Mouse (Mus musculus): ENCODE data around the gene Akap8l. TPM values are rescaled to one million over a fixed set of nuclear protein-coding genes. Genes with fewer than 3 reads are reported as not detected.

The Akap8l gene
- polyA plus RNA-seq, 1 experiment = not detected

DNA sequence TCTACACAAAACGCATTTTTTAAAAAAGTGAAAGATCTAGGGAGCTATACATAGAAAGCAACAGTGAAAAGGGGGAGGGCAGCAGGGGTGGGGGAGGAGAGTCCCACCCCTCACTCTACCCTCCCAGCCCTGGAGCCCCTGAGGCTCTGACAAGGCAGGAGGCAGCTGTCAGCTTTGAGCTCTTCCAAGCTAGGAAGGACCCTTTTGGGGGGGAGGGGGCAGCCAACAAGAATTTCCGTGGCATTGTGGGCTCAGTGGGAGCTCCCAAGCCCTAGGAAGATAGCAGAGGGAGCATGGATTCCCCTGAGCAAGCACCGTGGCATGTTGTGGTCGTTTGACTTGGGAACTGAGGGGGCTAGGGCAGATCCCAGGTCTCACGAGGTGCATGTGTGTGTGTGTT, 3.8 kb upstream of the Akap8l start:
- H3K27ac ChIP-seq (ENCODE audit: insufficient read depth, low read depth, low read length) = no peak overlapping the region
- TF ChIP-seq CTCF (IDR thresholded peaks at IDR 0.05; ENCODE audit: insufficient read depth, low read depth, low read length) (no peak), POLR2A (IDR thresholded peaks at IDR 0.05; ENCODE audit: insufficient read depth, low read depth, low read length) (no peak)
- no peak overlapping the region for H3K4me3 ChIP-seq (ENCODE audit: insufficient read depth, low read depth, low read length)
- peaks cover 5% of the 10 kb centered on the region; the same call in 1 of the 2 replicates for H3K4me1 ChIP-seq (ENCODE audit: control insufficient read depth, insufficient read depth, low read length)
- 33% methylated on average over 5 of the region's 5 CpGs for whole genome bisulfite sequencing

DNA sequence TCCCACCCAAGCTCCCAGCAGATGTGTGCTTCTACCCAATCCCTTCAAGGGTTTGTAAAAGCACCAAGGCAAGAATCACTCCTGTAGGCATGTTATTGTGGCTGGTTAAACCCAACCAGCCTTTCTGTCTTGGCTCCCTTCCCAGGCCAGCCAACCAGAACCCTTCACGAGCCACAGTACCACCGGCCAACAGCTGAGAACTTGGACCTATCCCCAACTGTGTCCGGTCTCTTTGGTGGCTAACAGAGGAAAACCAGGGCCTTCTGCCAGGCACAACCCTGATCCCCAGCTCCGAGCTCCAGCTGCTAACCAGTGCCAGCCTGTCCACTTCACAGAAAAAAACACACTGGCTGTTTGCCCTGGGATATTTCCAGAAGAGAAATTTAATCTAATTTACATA, 3.3 kb upstream of the Akap8l start:
- 25% methylated on average over 4 of the region's 4 CpGs for WGBS

DNA sequence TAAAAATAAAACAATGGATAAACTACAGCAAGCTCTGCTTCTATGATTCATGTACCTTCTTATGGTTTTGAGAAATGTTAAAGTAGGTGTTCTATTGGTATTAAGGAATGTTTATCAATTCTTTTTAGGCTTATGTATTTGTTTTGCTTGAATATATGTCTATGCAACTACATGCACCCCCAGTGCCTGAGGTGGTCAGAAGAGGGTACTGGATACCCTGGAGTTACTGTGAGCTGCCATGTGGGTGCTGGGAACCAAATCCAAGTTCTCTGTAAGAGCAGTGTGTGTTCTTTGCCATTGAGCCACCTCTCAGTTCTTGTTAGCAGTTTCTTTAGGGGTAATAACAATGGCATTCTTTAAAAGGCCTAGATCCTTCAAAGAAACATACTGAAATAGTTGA, 1.3 kb upstream of the Akap8l start:
- Histone ChIP-seq H3K4me1 (ENCODE audit: control insufficient read depth, insufficient read depth, low read length) (peaks cover 7% of the 10 kb centered on the region; the same call in 1 of the 2 replicates), H3K27ac (ENCODE audit: insufficient read depth, low read depth, low read length) (no peak overlapping the region), H3K4me3 (ENCODE audit: insufficient read depth, low read depth, low read length) (no peak overlapping the region)
- TF ChIP-seq POLR2A (IDR thresholded peaks at IDR 0.05; ENCODE audit: insufficient read depth, low read depth, low read length) (no peak), CTCF (IDR thresholded peaks at IDR 0.05; ENCODE audit: insufficient read depth, low read depth, low read length) (no peak)

More for the DNA sequence above, 3.3 kb upstream of the Akap8l start:
- Histone ChIP-seq H3K4me1 (ENCODE audit: control insufficient read depth, insufficient read depth, low read length) (peaks cover 5% of the 10 kb centered on the region; the same call in 1 of the 2 replicates), H3K27ac (ENCODE audit: insufficient read depth, low read depth, low read length) (no peak overlapping the region), H3K4me3 (ENCODE audit: insufficient read depth, low read depth, low read length) (no peak overlapping the region)
- TF ChIP-seq CTCF (IDR thresholded peaks at IDR 0.05; ENCODE audit: insufficient read depth, low read depth, low read length) (no peak), POLR2A (IDR thresholded peaks at IDR 0.05; ENCODE audit: insufficient read depth, low read depth, low read length) (no peak)

DNA sequence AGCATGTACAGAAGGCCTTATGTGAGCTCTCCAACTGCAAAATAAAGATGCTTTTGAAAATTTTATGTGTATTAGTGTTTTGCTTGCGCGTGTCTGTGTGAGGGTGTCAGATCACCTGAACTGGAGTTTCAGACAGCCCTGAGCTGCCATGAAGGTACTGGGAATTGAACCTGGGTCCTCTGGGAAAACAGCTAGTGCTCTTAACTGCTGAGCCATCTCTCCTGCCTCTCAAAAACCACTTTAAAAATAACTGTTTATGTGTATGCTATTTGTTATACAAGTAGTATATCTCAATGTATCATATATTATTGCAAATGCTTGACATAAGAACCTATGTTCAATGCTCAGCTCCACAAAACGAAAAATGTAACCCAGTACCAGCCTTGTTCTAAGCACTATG, 862 bp upstream of the Akap8l start:
- Histone ChIP-seq H3K4me3 (ENCODE audit: insufficient read depth, low read depth, low read length) (no peak overlapping the region), H3K4me1 (ENCODE audit: control insufficient read depth, insufficient read depth, low read length) (peaks cover 7% of the 10 kb centered on the region; the same call in 1 of the 2 replicates), H3K27ac (ENCODE audit: insufficient read depth, low read depth, low read length) (no peak overlapping the region)
- 70% methylated on average over 3 of the region's 3 CpGs for WGBS
- TF ChIP-seq POLR2A (IDR thresholded peaks at IDR 0.05; ENCODE audit: insufficient read depth, low read depth, low read length) (no peak), CTCF (IDR thresholded peaks at IDR 0.05; ENCODE audit: insufficient read depth, low read depth, low read length) (no peak)

DNA sequence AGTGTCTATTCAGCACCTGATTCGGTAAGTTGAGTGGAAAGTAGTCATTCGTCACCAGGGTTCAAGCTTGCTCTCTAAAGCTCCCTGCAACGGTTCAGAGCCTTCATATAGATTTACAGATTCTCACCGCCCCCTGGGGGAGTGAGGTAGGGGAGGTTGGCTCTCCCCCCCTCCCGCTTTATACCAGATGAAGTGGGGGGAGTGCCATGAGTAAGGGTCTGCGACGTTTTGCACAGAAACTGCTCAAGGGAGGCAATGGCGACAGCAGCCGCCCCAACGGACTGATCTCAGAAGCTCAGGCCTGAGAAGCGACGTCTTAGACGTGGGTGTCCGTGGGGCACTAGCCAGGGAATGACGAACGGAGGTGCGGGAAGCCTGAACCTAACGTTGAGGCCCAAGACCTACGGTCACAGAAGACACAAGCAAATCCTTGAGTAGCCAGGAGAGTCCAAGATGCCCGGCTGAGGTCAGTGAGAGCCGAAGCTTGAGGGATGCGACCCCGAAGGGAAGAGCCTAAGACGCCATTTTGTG, 491 bp downstream of the Akap8l start:
- no peak for TF ChIP-seq CTCF (IDR thresholded peaks at IDR 0.05; ENCODE audit: insufficient read depth, low read depth, low read length)
- no peak for TF ChIP-seq POLR2A (IDR thresholded peaks at IDR 0.05; ENCODE audit: insufficient read depth, low read depth, low read length)
- peaks cover 7% of the 10 kb centered on the region; the same call in 1 of the 2 replicates for H3K4me1 ChIP-seq (ENCODE audit: control insufficient read depth, insufficient read depth, low read length)
- peak overlapping the region; percentile 93 for H3K27ac ChIP-seq (ENCODE audit: insufficient read depth, low read depth, low read length)
- under 1% methylated on average over 24 of the region's 24 CpGs for WGBS
- peak overlapping the region; percentile 90 for H3K4me3 ChIP-seq (ENCODE audit: insufficient read depth, low read depth, low read length)

DNA sequence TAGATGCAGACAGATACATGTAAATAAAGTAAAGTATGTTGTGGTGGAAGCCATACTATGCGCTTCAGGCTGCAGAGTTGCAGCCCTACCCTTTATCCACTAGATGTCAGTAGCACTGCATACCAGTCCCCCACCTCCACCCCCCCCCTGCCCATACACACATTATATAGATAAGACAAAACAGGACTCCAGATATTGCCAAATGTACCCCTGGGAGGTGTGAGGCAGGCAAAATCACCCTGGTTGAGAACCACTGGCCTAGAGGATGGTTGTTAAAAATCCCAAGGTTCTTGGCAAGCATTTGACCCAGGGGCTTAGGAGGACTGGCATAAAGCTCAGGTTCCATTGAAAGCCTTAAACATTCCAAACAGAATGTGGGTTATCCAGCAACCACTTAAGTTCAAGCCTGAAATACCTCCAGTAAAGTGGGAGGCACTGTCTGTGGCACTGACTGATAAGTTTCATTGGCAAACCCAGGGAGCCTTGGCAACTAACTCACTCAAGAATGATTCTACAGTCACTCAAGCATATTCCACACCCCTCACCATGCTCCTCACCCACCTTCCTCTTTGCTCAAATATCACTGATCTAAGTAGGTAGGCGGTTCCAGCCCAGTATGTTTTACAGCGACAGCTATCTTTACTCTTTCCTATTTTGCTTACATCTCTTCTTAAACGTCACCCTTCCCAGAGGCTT, 1.2 kb downstream of the Akap8l start:
- TF ChIP-seq POLR2A (IDR thresholded peaks at IDR 0.05; ENCODE audit: insufficient read depth, low read depth, low read length) (no peak), CTCF (IDR thresholded peaks at IDR 0.05; ENCODE audit: insufficient read depth, low read depth, low read length) (no peak)
- WGBS = 6% methylated on average over 4 of the region's 4 CpGs
- no peak overlapping the region for H3K27ac ChIP-seq (ENCODE audit: insufficient read depth, low read depth, low read length)
- peaks cover 3% of the 10 kb centered on the region; the same call in 1 of the 2 replicates for H3K4me1 ChIP-seq (ENCODE audit: control insufficient read depth, insufficient read depth, low read length)
- H3K4me3 ChIP-seq (ENCODE audit: insufficient read depth, low read depth, low read length) = peak overlapping the region; percentile 36

DNA sequence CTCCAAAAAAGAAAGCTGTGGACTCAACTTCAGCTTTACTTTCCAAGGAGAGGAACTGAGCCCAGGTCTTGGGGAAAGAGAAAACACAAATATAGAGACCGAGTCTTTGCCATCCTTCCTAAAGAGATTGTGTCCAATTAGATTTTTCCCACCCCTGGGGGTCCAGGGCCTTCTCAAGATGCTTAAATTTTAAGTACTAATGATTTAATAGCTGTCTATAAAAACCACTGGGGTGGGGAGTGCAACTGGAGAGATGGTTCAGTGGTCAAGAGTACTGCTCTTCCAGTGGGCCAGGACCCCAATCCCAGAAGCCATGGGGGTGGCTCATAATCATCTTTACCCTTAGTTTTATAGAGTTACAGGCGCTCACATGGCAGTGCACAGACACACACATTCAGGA, 2.0 kb downstream of the Akap8l start:
- Histone ChIP-seq H3K4me3 (ENCODE audit: insufficient read depth, low read depth, low read length) (no peak overlapping the region), H3K4me1 (ENCODE audit: control insufficient read depth, insufficient read depth, low read length) (peaks cover 2% of the 10 kb centered on the region; the same call in 1 of the 2 replicates), H3K27ac (ENCODE audit: insufficient read depth, low read depth, low read length) (no peak overlapping the region)
- no peak for TF ChIP-seq CTCF (IDR thresholded peaks at IDR 0.05; ENCODE audit: insufficient read depth, low read depth, low read length)
- TF ChIP-seq POLR2A (IDR thresholded peaks at IDR 0.05; ENCODE audit: insufficient read depth, low read depth, low read length) = no peak
- 82% methylated on average over 2 of the region's 2 CpGs for WGBS

DNA sequence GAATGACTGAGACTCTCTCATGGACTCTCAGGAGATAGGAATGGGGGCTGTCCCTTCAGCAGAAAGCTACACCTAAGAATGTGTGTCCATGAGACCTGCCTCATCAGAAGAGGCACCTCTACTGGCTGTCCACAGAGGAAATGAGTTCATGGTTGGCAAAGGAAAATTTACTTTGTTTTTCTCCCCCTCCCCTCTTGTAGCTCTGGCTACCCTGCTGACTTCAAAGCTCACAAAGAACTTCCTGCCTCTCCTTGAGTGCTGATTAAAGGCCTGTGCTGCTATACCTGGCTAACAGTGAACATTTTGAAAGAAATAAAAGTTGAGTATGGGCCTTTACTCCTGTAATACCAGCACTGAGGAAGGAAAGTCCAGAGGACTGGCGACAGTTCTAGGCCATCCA, 9.3 kb downstream of the Akap8l start:
- H3K27ac ChIP-seq (ENCODE audit: insufficient read depth, low read depth, low read length) = no peak overlapping the region
- TF ChIP-seq CTCF (IDR thresholded peaks at IDR 0.05; ENCODE audit: insufficient read depth, low read depth, low read length) (no peak), POLR2A (IDR thresholded peaks at IDR 0.05; ENCODE audit: insufficient read depth, low read depth, low read length) (no peak)
- WGBS = 93% methylated on average over 1 of the region's 1 CpGs
- no peak overlapping the region for H3K4me3 ChIP-seq (ENCODE audit: insufficient read depth, low read depth, low read length)
- H3K4me1 ChIP-seq (ENCODE audit: control insufficient read depth, insufficient read depth, low read length) = no peaks in the 10 kb centered on the region

DNA sequence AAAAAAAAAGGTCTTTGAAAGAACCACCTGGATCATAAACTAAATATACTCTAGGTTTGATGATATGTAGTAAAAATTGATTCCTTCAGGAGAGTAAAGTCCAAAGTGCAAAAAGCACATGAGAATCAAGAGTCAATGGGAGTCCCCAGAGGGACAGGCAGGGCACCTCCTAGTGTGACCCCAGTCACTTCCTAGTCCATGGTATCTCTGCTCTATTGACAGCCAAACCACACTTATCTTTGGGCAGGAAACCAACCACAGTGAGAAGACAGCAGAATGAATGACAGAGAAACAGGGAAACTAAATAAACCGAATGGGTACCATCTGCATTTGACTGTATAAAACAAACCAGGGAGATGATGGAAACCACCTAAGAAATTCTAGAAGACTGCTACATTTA, 10.3 kb downstream of the Akap8l start:
- 81% methylated on average over 1 of the region's 1 CpGs for WGBS
- H3K4me3 ChIP-seq (ENCODE audit: insufficient read depth, low read depth, low read length) = no peak overlapping the region
- H3K27ac ChIP-seq (ENCODE audit: insufficient read depth, low read depth, low read length) = no peak overlapping the region
- no peaks in the 10 kb centered on the region for H3K4me1 ChIP-seq (ENCODE audit: control insufficient read depth, insufficient read depth, low read length)
- TF ChIP-seq POLR2A (IDR thresholded peaks at IDR 0.05; ENCODE audit: insufficient read depth, low read depth, low read length) = no peak
- TF ChIP-seq CTCF (IDR thresholded peaks at IDR 0.05; ENCODE audit: insufficient read depth, low read depth, low read length) = no peak

Measured in olfactory bulb, adult 2 months (tissue).